Mouse (Mus musculus): ENCODE measurements around the gene Col4a3. TPM values are rescaled to one million over a fixed set of nuclear protein-coding genes. Genes with fewer than 3 reads are reported as not detected.

Gene Col4a3
- polyA plus RNA-seq, 1 experiment from 2014 or later = 4.8 TPM

DNA sequence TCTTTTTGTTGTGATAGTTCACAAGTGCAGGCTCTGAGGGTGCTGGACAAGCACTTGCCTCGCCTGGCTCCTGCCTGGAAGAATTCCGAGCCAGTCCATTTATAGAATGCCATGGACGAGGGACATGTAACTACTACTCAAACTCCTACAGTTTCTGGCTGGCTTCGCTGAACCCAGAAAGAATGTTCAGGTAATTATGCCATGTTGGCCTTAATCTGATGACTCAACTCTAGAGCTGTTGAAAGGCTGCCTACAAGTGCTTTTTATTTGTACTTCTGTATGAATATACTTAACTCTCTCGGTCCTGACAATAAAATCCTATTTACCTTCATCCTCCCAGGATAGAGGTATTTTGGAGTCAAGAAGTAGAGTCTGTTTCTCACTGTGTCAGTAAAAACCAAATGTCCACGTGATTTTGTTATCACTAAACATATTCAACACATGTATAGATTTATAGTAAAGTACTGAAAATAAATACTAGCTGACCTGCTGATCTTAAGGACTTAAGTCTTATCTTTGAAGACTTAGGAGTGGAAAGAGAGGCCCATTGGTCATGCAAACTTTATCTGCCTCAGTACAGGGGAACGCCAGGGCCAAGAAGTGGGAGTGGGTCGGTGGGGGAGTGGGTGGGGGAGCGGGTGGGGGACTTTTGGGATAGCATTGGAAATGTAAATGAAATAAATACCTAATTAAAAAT lies 131.2 kb downstream of the Col4a3 start:
- Histone ChIP-seq H3K9ac (replicated peaks; ENCODE audit: low read length) (no peak overlapping the region), H3K36me3 (ENCODE audit: insufficient read depth, low read length) (no peaks in the 10 kb centered on the region), H3K27me3 (ENCODE audit: insufficient read depth, low read length) (peaks cover 6% of the 10 kb centered on the region), H3K4me3 (ENCODE audit: low read length) (no peak overlapping the region), H3K4me1 (ENCODE audit: insufficient read depth, low read length) (no peaks in the 10 kb centered on the region), H3K4me2 (replicated peaks; ENCODE audit: low read depth, low read length) (no peak overlapping the region), H3K27ac (ENCODE audit: low read length) (no peak overlapping the region), H3K9me3 (ENCODE audit: low read length) (no peaks in the 10 kb centered on the region)
- 73% methylated on average over 9 of the region's 9 CpGs for WGBS
- ATAC-seq (ENCODE audit: low FRiP score, low TSS enrichment) = no peak

DNA sequence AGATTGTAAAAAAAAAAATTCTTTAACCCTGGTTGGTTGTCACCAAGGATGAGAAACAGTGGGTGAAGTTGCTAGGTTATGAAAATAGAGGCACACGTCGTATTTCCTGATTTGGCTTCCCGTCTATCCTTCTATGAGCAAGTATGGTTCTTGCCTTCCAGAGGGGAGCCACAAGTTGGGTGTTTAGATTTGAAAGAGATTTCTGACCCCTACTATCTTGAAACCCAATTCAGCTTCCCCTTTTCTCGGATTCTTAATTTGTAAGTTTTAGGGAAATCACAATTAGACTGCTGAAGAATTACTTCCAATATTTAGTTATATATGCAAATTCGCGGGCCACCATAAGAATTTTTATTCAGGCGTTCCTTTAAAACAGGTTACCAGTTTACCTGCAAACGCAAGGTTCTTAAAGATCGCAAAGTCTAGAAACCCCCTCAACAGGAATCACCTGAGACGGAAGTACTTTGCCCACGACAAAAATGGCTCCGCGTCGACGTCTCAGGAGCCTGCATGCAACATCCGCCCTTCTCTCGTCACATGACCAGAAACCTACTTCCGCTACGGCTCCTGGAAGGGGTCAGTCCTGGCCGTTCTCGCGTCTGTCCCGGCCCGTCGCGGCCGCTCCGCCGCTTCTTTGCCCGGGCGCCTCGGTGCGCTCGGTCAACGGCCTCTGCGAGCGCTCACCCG lies 137.8 kb downstream of the Col4a3 start, which contains the start of gene Mff:
Gene Mff, plus strand, starts transcription at position 552 of the 687 bp plus-strand sequence.
- H3K4me3 ChIP-seq (ENCODE audit: low read length) = peak within 1 kb of the TSS; percentile 79
- WGBS = 9% methylated on average over 38 of the region's 38 CpGs
- H3K4me1 ChIP-seq (ENCODE audit: insufficient read depth, low read length) = peaks cover 12% of the 10 kb centered on the region
- no peaks in the 10 kb centered on the region for H3K9me3 ChIP-seq (ENCODE audit: low read length)
- peak; percentile 99 for ATAC-seq (ENCODE audit: low FRiP score, low TSS enrichment)
- peak within 1 kb of the TSS; percentile 92 for H3K4me2 ChIP-seq (replicated peaks; ENCODE audit: low read depth, low read length)
- H3K36me3 ChIP-seq (ENCODE audit: insufficient read depth, low read length) = peaks cover 1% of the 10 kb centered on the region
- H3K27ac ChIP-seq (ENCODE audit: low read length) = peak within 1 kb of the TSS; percentile 82; the same call in 1 of the 2 replicates
- H3K9ac ChIP-seq (replicated peaks; ENCODE audit: low read length) = peak within 1 kb of the TSS; percentile 94
- peaks cover 3% of the 10 kb centered on the region; the same call in 1 of the 2 replicates for H3K27me3 ChIP-seq (ENCODE audit: insufficient read depth, low read length)

DNA sequence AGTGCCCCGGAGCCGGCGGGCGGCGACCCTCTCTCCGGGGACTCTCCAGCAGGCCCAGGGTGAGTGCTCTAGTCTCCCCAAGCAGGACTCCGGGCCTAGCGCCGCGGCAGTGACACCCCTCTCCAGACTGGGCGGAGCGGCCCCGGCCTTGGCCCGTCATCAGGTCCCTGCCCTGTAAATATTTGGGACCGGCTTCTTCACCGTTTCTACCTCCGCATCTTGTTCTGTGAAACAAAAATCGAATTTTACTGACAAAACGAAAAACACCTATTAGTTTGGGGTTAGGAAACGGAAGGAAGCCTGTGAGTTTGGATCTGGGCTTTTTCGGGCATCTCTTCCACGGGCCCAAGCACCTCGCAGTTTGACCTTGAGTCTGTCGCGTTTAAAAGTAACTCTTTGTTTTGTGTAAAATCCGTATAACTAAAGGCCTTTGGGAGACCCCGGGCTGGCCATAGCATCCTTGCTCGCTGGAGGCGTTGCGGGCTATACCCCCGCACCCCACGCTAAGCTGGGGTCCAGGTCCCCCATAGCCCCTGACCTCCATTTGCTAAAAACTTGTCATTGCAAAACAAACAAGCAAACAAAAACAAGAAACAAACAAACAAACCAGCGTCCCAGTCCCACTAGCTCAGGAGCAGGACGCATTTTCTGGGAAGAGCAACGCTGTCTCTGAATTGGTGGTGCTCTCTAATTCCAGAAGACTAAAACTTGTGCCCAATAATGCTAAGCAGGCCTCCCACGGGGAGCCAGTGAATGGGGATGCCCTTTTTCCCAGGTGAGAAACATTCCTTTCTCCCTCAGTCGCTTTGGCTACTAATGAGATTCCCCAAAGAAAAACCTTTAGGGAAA lies 138.5 kb downstream of the Col4a3 start:
- H3K36me3 ChIP-seq (ENCODE audit: insufficient read depth, low read length) = peaks cover 6% of the 10 kb centered on the region
- H3K27me3 ChIP-seq (ENCODE audit: insufficient read depth, low read length) = peaks cover 3% of the 10 kb centered on the region; the same call in 1 of the 2 replicates
- H3K4me1 ChIP-seq (ENCODE audit: insufficient read depth, low read length) = peaks cover 12% of the 10 kb centered on the region
- H3K9me3 ChIP-seq (ENCODE audit: low read length) = no peaks in the 10 kb centered on the region
- H3K4me3 ChIP-seq (ENCODE audit: low read length) = peak overlapping the region; percentile 79
- peak overlapping the region; percentile 82; the same call in 1 of the 2 replicates for H3K27ac ChIP-seq (ENCODE audit: low read length)
- peak overlapping the region; percentile 94 for H3K9ac ChIP-seq (replicated peaks; ENCODE audit: low read length)
- WGBS = 2% methylated on average over 37 of the region's 37 CpGs
- peak; percentile 99 for ATAC-seq (ENCODE audit: low FRiP score, low TSS enrichment)
- H3K4me2 ChIP-seq (replicated peaks; ENCODE audit: low read depth, low read length) = peak overlapping the region; percentile 92

DNA sequence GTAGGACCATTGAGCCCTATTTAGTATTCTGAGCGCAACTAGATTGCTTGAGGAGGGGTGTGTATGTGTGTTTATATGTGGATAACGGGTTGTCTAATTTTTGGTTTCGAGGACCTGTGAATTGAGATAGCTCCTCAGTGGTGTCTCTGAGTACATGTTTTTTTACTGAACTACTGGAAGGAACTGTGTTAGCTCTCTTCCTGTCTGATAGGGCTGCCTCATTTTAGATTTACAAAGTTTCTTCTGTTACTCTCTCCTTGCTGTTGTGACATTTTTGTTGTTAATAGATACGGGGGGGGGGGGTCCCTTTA lies 139.1 kb downstream of the Col4a3 start:
- ATAC-seq (ENCODE audit: low FRiP score, low TSS enrichment) = no peak
- Histone ChIP-seq H3K27me3 (ENCODE audit: insufficient read depth, low read length) (peaks cover 3% of the 10 kb centered on the region; the same call in 1 of the 2 replicates), H3K9me3 (ENCODE audit: low read length) (no peaks in the 10 kb centered on the region), H3K4me1 (ENCODE audit: insufficient read depth, low read length) (peaks cover 12% of the 10 kb centered on the region), H3K4me2 (replicated peaks; ENCODE audit: low read depth, low read length) (peak overlapping the region; percentile 92), H3K4me3 (ENCODE audit: low read length) (peak overlapping the region; percentile 79), H3K9ac (replicated peaks; ENCODE audit: low read length) (peak overlapping the region; percentile 94), H3K27ac (ENCODE audit: low read length) (no peak overlapping the region), H3K36me3 (ENCODE audit: insufficient read depth, low read length) (peaks cover 11% of the 10 kb centered on the region)
- WGBS = 49% methylated on average over 4 of the region's 4 CpGs

DNA sequence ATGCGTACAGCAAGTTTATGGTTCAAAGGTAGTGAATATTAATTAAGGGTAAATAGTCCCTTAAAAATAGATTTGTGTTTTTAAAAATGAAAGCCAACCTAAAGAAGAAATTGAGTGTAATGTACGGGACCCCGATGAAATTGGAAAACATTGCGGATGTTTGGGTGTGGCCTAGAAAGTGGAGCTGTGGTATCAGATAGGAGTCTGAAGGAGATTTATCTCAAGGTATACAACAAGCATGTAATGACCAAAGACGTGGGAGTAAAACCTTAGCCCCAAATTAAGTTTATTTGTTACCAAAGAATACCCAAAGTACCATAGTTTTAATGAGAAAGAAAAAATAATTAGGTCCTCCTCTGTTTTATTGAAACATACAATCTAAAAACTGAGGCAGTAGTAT lies 139.8 kb downstream of the Col4a3 start:
- no peak overlapping the region for H3K4me3 ChIP-seq (ENCODE audit: low read length)
- no peaks in the 10 kb centered on the region for H3K9me3 ChIP-seq (ENCODE audit: low read length)
- peaks cover 12% of the 10 kb centered on the region for H3K4me1 ChIP-seq (ENCODE audit: insufficient read depth, low read length)
- H3K9ac ChIP-seq (replicated peaks; ENCODE audit: low read length) = no peak overlapping the region
- H3K27me3 ChIP-seq (ENCODE audit: insufficient read depth, low read length) = peaks cover 3% of the 10 kb centered on the region; the same call in 1 of the 2 replicates
- H3K27ac ChIP-seq (ENCODE audit: low read length) = no peak overlapping the region
- ATAC-seq (ENCODE audit: low FRiP score, low TSS enrichment) = no peak
- H3K36me3 ChIP-seq (ENCODE audit: insufficient read depth, low read length) = peaks cover 14% of the 10 kb centered on the region
- WGBS = 89% methylated on average over 5 of the region's 5 CpGs
- H3K4me2 ChIP-seq (replicated peaks; ENCODE audit: low read depth, low read length) = no peak overlapping the region

DNA sequence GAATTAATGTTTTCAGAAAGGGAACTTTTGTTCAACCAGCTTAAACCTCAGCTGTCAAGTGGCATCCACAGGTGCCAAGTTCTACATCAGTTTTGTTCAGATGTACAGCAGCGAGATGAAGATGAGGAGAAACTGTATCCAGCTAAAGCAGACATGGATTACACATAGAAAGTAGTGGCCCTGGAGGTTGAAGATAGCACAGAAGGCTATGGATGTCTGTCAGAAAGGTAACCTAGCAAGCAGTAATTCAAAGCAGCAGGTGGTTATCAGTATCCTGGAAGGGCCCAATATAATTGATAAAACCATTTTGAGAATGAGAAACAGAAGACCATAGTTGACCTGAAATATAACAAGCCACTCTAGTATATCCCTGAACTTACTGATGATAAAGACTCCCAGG lies 146.6 kb downstream of the Col4a3 start:
- Histone ChIP-seq H3K9me3 (ENCODE audit: low read length) (no peaks in the 10 kb centered on the region), H3K9ac (replicated peaks; ENCODE audit: low read length) (no peak overlapping the region), H3K4me2 (replicated peaks; ENCODE audit: low read depth, low read length) (no peak overlapping the region), H3K27ac (ENCODE audit: low read length) (no peak overlapping the region), H3K36me3 (ENCODE audit: insufficient read depth, low read length) (peaks cover 48% of the 10 kb centered on the region), H3K27me3 (ENCODE audit: insufficient read depth, low read length) (no peaks in the 10 kb centered on the region), H3K4me1 (ENCODE audit: insufficient read depth, low read length) (peaks cover 11% of the 10 kb centered on the region; the same call in 1 of the 2 replicates), H3K4me3 (ENCODE audit: low read length) (no peak overlapping the region)
- no peak for ATAC-seq (ENCODE audit: low FRiP score, low TSS enrichment)
- WGBS = 93% methylated on average over 1 of the region's 1 CpGs

DNA sequence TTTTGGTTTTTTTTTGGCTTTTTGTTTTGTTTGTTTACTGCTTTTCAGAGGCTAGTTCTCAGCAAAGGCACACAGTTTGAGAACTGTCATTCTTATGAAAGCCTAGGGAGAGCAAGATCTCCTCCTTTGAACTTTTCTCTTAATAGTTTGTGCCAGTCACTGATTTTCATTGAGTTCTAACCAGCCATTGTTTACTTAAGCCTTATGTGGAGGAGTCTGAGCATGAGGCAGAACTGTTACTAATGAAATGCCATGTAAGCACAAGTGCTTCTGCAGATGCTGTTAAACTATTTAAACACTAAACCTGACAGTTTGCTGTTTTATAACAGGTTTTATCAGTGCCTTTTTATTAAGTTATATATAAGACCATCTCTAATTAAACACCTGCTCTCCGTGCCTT lies 151.3 kb downstream of the Col4a3 start:
- peaks cover 11% of the 10 kb centered on the region; the same call in 1 of the 2 replicates for H3K4me1 ChIP-seq (ENCODE audit: insufficient read depth, low read length)
- no peaks in the 10 kb centered on the region for H3K9me3 ChIP-seq (ENCODE audit: low read length)
- 53% methylated on average over 1 of the region's 1 CpGs for WGBS
- H3K27ac ChIP-seq (ENCODE audit: low read length) = no peak overlapping the region
- H3K36me3 ChIP-seq (ENCODE audit: insufficient read depth, low read length) = peaks cover 33% of the 10 kb centered on the region
- peak; percentile 86 for ATAC-seq (ENCODE audit: low FRiP score, low TSS enrichment)
- H3K4me3 ChIP-seq (ENCODE audit: low read length) = no peak overlapping the region
- no peak overlapping the region for H3K4me2 ChIP-seq (replicated peaks; ENCODE audit: low read depth, low read length)
- no peak overlapping the region for H3K9ac ChIP-seq (replicated peaks; ENCODE audit: low read length)
- H3K27me3 ChIP-seq (ENCODE audit: insufficient read depth, low read length) = no peaks in the 10 kb centered on the region

DNA sequence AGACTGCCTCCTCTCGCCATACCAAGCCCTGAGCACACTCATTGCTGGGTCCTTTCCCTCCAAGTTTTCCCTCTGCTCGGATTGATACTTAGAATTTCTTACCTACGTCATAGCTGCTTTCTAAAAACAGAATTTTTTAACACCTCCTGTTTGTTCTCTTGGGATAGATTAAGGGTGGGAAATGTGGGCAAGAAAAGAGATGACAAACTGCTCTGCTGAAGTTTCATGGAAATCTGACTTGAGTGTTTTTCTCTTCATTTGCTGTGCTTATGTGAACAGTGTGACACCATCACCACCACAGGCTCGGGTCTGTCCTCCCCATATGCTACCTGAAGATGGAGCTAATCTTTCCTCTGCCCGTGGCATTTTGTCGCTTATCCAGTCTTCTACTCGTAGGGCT lies 154.8 kb downstream of the Col4a3 start:
- no peak overlapping the region for H3K4me3 ChIP-seq (ENCODE audit: low read length)
- peaks cover 13% of the 10 kb centered on the region; the same call in 1 of the 2 replicates for H3K36me3 ChIP-seq (ENCODE audit: insufficient read depth, low read length)
- H3K9ac ChIP-seq (replicated peaks; ENCODE audit: low read length) = no peak overlapping the region
- H3K27me3 ChIP-seq (ENCODE audit: insufficient read depth, low read length) = no peaks in the 10 kb centered on the region
- H3K27ac ChIP-seq (ENCODE audit: low read length) = no peak overlapping the region
- H3K4me1 ChIP-seq (ENCODE audit: insufficient read depth, low read length) = peaks cover 11% of the 10 kb centered on the region; the same call in 1 of the 2 replicates
- H3K4me2 ChIP-seq (replicated peaks; ENCODE audit: low read depth, low read length) = no peak overlapping the region
- WGBS = 88% methylated on average over 7 of the region's 7 CpGs
- ATAC-seq (ENCODE audit: low FRiP score, low TSS enrichment) = no peak
- no peaks in the 10 kb centered on the region for H3K9me3 ChIP-seq (ENCODE audit: low read length)

DNA sequence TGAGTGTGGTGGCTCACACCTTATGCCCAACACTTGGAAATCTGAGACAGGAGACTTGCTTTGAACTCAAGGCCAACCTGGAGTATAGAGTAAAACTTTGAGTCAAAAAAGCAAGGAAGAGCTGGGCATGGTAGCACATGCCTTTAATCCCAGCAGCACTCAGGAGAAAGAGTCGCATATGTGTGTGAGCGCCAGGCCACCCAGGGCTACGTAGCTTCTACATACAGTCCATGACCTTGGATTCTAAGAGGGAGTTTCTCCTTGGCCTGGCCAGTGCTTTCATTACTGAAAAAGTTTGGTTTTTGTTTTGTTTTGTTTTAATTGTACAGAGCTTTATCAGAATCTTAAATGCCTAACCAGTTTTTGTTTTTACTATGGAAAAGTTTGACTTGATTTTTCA lies 157.2 kb downstream of the Col4a3 start:
- H3K27ac ChIP-seq (ENCODE audit: low read length) = peak overlapping the region; percentile 3; the same call in 1 of the 2 replicates
- no peaks in the 10 kb centered on the region for H3K9me3 ChIP-seq (ENCODE audit: low read length)
- H3K9ac ChIP-seq (replicated peaks; ENCODE audit: low read length) = no peak overlapping the region
- H3K4me2 ChIP-seq (replicated peaks; ENCODE audit: low read depth, low read length) = no peak overlapping the region
- WGBS = 88% methylated on average over 3 of the region's 3 CpGs
- H3K27me3 ChIP-seq (ENCODE audit: insufficient read depth, low read length) = no peaks in the 10 kb centered on the region
- H3K4me1 ChIP-seq (ENCODE audit: insufficient read depth, low read length) = no peaks in the 10 kb centered on the region
- 0 out of 2 replicates have a peak, but pooled peaks have one; percentile 51 for ATAC-seq (ENCODE audit: low FRiP score, low TSS enrichment)
- peaks cover 16% of the 10 kb centered on the region for H3K36me3 ChIP-seq (ENCODE audit: insufficient read depth, low read length)
- H3K4me3 ChIP-seq (ENCODE audit: low read length) = no peak overlapping the region

All from kidney, embryonic 16.5 days (tissue).